Mouse (Mus musculus) bone marrow macrophage, adult 2 months (primary cell): Measurements from ENCODE around the gene Gcsh.

Source experiments
- CTCF ChIP-seq: IDR thresholded peaks from 2 replicates; pipeline ENCODE4 v1.5.1; 2012; ENCODE audit warnings: low read depth, mild to moderate bottlenecking, low read length, moderate library complexity
- POLR2A ChIP-seq: IDR thresholded peaks from 2 replicates; pipeline ENCODE4 v1.6.1; 2012; ENCODE audit warnings: mild to moderate bottlenecking, low read depth, low read length, borderline replicate concordance

GRCm38 (mm10) chr8:116978631-116979256 lies 14.6 kb downstream of the Gcsh start, which contains the start of gene 1700030J22Rik:
- TF ChIP-seq CTCF (no peak), POLR2A (no peak)
